Mouse (Mus musculus) MEL (cell line): Measurements from ENCODE around the gene Ttll6. TPM values are rescaled to one million over a fixed set of nuclear protein-coding genes. Genes with fewer than 3 reads are reported as not detected.

Source experiments
- DNase-seq: peaks from one replicate; pipeline ENCODE4 v3.0.0; 2011; ENCODE audit warnings: low read depth, low spot score
- H3K27ac ChIP-seq: 2 replicates; pipeline ENCODE4 v1.5.1; 2012; ENCODE audit warnings: low read depth, mild to moderate bottlenecking, control low read depth, low read length, moderate library complexity; ENCODE audit not compliant: control insufficient read depth
- H3K27me3 ChIP-seq, 2 experiments: fragments of 150-350 bp in 1 of 2; sonication (generic) in 1 of 2; 2 replicates each; pipeline ENCODE4 v1.6.1; 2012; ENCODE audit warnings: low read length in 2 of 2, mild to moderate bottlenecking in 2 of 2, improper control_type of control experiment in 1 of 2, moderate library complexity in 1 of 2; ENCODE audit not compliant: insufficient read depth in 2 of 2, control insufficient read depth in 1 of 2
- H3K36me3 ChIP-seq, 2 experiments: 2 replicates each; pipeline ENCODE4 v1.6.1; 2012 to 2014; ENCODE audit warnings: low read length in 2 of 2, improper control_type of control experiment in 1 of 2, inconsistent platforms in 1 of 2, mild to moderate bottlenecking in 1 of 2; ENCODE audit not compliant: insufficient read depth in 2 of 2, control insufficient read depth in 1 of 2
- H3K4me1 ChIP-seq, 2 experiments: fragments of 150-350 bp in 1 of 2; sonication (generic) in 1 of 2; 2 replicates each; pipeline ENCODE4 v1.6.1; 2012; ENCODE audit warnings: low read length in 2 of 2, improper control_type of control experiment in 1 of 2, mild to moderate bottlenecking in 1 of 2; ENCODE audit not compliant: insufficient read depth in 2 of 2, control insufficient read depth in 1 of 2
- H3K4me3 ChIP-seq, 2 experiments: fragments of 150-350 bp in 1 of 2; sonication (generic) in 1 of 2; 2 replicates each; pipeline ENCODE4 v1.5.1; 2012; ENCODE audit warnings: low read depth in 2 of 2, low read length in 2 of 2, mild to moderate bottlenecking in 2 of 2, moderate library complexity in 2 of 2, control low read depth in 1 of 2, improper control_type of control experiment in 1 of 2; ENCODE audit not compliant: control insufficient read depth in 1 of 2, insufficient read depth in 1 of 2
- H3K79me2 ChIP-seq: 2 replicates; pipeline ENCODE4 v1.6.1; 2012; ENCODE audit warnings: mild to moderate bottlenecking, low read length, moderate library complexity; ENCODE audit not compliant: control insufficient read depth, poor library complexity, insufficient read depth
- H3K9ac ChIP-seq: 2 replicates; pipeline ENCODE4 v1.6.1; 2012; ENCODE audit warnings: low read depth, mild to moderate bottlenecking, control low read depth, low read length, moderate library complexity; ENCODE audit not compliant: control insufficient read depth, poor library complexity, severe bottlenecking
- H3K9me3 ChIP-seq: fragments of 150-350 bp; sonication (generic); replicated peaks from 2 replicates; pipeline ENCODE4 v1.6.1; 2012; ENCODE audit warnings: mild to moderate bottlenecking, low read length, improper control_type of control experiment, moderate library complexity; ENCODE audit not compliant: insufficient read depth
- CHD2 ChIP-seq: IDR thresholded peaks from 2 replicates; pipeline ENCODE4 v1.6.1; 2011; ENCODE audit warnings: low read length, improper control_type of control experiment
- ELF1 ChIP-seq: IDR thresholded peaks from 2 replicates; pipeline ENCODE4 v1.6.1; 2014; ENCODE audit warnings: low read depth, mild to moderate bottlenecking, inconsistent platforms, low read length, improper control_type of control experiment, moderate library complexity
- ETS1 ChIP-seq: IDR thresholded peaks from 2 replicates; pipeline ENCODE4 v1.6.1; 2012; ENCODE audit warnings: low read depth, mild to moderate bottlenecking, inconsistent platforms, low read length, improper control_type of control experiment, moderate library complexity
- GATA1 ChIP-seq: IDR thresholded peaks from 2 replicates; pipeline ENCODE4 v1.6.1; 2011; ENCODE audit warnings: low read depth, low read length, improper control_type of control experiment
- JUND ChIP-seq: IDR thresholded peaks from 2 replicates; pipeline ENCODE4 v1.6.1; 2011; ENCODE audit warnings: low read depth, mild to moderate bottlenecking, improper control_type of control experiment, low read length
- KAT2A ChIP-seq: conservative IDR thresholded peaks from 2 replicates; pipeline ENCODE4 v1.6.1; 2012; ENCODE audit warnings: low read depth, low read length, improper control_type of control experiment, inconsistent platforms
- MAFK ChIP-seq: IDR thresholded peaks from 2 replicates; pipeline ENCODE4 v1.6.1; 2011; ENCODE audit warnings: low read depth, mild to moderate bottlenecking, low read length, improper control_type of control experiment, borderline replicate concordance
- MAX ChIP-seq: IDR thresholded peaks from 2 replicates; pipeline ENCODE4 v1.6.1; 2011; ENCODE audit warnings: low read length, improper control_type of control experiment
- MAZ ChIP-seq: IDR thresholded peaks from 2 replicates; pipeline ENCODE4 v1.6.1; 2012; ENCODE audit warnings: low read depth, mild to moderate bottlenecking, inconsistent platforms, low read length, improper control_type of control experiment
- MXI1 ChIP-seq: IDR thresholded peaks from 2 replicates; pipeline ENCODE4 v1.6.1; 2011; ENCODE audit warnings: mild to moderate bottlenecking, low read depth, low read length, improper control_type of control experiment
- RCOR1 ChIP-seq: IDR thresholded peaks from 2 replicates; pipeline ENCODE4 v1.6.1; 2012; ENCODE audit warnings: low read depth, mild to moderate bottlenecking, inconsistent platforms, low read length, improper control_type of control experiment
- SMC3 ChIP-seq: IDR thresholded peaks from 2 replicates; pipeline ENCODE4 v1.6.1; 2011; ENCODE audit warnings: low read depth, low read length, improper control_type of control experiment
- TAL1 ChIP-seq: IDR thresholded peaks from 2 replicates; pipeline ENCODE4 v1.6.1; 2012; ENCODE audit warnings: mild to moderate bottlenecking, inconsistent platforms, low read length, moderate library complexity, mixed read lengths
- TBP ChIP-seq: IDR thresholded peaks from 2 replicates; pipeline ENCODE4 v1.8.0; 2011; ENCODE audit warnings: low read depth, low read length, improper control_type of control experiment
- USF1 ChIP-seq: IDR thresholded peaks from 2 replicates; pipeline ENCODE4 v1.6.1; 2014; ENCODE audit warnings: low read depth, mild to moderate bottlenecking, inconsistent platforms, low read length, improper control_type of control experiment, moderate library complexity
- ZC3H11A ChIP-seq: IDR thresholded peaks from 2 replicates; pipeline ENCODE4 v1.6.1; 2012; ENCODE audit warnings: low read depth, mild to moderate bottlenecking, inconsistent platforms, low read length, improper control_type of control experiment
- ZKSCAN1 ChIP-seq: IDR thresholded peaks from 2 replicates; pipeline ENCODE4 v1.6.1; 2012; ENCODE audit warnings: low read depth, mild to moderate bottlenecking, inconsistent platforms, low read length, improper control_type of control experiment, moderate library complexity
- polyA plus RNA-seq, 2 experiments: library from polyadenylated mRNA; stranded (reverse) in 1 of 2; unstranded in 1 of 2; fragments of >175 nt in 1 of 2; fragments of >200 nt in 1 of 2; gene quantifications; 2 replicates each; pipeline versions ENCODE4 v1.2.1 to v1.2.4; 2012; ENCODE audit warnings: low replicate concordance in 2 of 2, low read depth in 1 of 2; ENCODE audit not compliant: insufficient read length in 2 of 2, insufficient read depth in 1 of 2, missing spikeins in 1 of 2
- total RNA-seq: library from RNA; depleted of rRNA; stranded (reverse); fragments of 300-350 nt; gene quantifications from 2 replicates; pipeline ENCODE4 v1.2.3, GENCODE M21; 2012

Ttll6 gene
- total and polyA plus RNA-seq, 3 experiments = 0.03 TPM; not detected in 2

- H3K36me3 ChIP-seq = no peaks in the 10 kb centered on the region
- no peak overlapping the region for H3K27ac ChIP-seq
- no peak for DNase-seq
- H3K27me3 ChIP-seq = peaks cover 0 to 2% of the 10 kb centered on the region in 2 experiments; a peak in 3 of 4 replicates
- no peak overlapping the region for H3K4me3 ChIP-seq
- H3K9ac ChIP-seq = no peak overlapping the region
- no peak for TF ChIP-seq SMC3
- TF ChIP-seq JUND = no peak
- TF ChIP-seq TAL1 = no peak
- TF ChIP-seq MAZ = no peak
- TF ChIP-seq ZC3H11A = no peak
- no peak for TF ChIP-seq KAT2A
- no peak for TF ChIP-seq MAFK
- TF ChIP-seq ZKSCAN1 = no peak
- peaks cover 0 to 9% of the 10 kb centered on the region in 2 experiments; a peak in 2 of 4 replicates for H3K4me1 ChIP-seq
- no peaks in the 10 kb centered on the region for H3K79me2 ChIP-seq
- no peaks in the 10 kb centered on the region for H3K9me3 ChIP-seq
These were observed 2.3 kb downstream of the Ttll6 start for GRCm38 (mm10) chr11:96135847-96136246.

- H3K27me3 ChIP-seq = peaks cover 2 to 3% of the 10 kb centered on the region in 2 experiments; a peak in 3 of 4 replicates
- H3K79me2 ChIP-seq = no peaks in the 10 kb centered on the region
- peaks cover 0 to 5% of the 10 kb centered on the region in 2 experiments; a peak in 2 of 4 replicates for H3K4me1 ChIP-seq
- no peaks in the 10 kb centered on the region for H3K9me3 ChIP-seq
- no peak overlapping the region for H3K4me3 ChIP-seq
- DNase-seq = peak; percentile 24
- H3K27ac ChIP-seq = no peak overlapping the region
- TF ChIP-seq USF1 (peak; percentile 86), MXI1 (no peak), TAL1 (no peak)
- H3K9ac ChIP-seq = no peak overlapping the region
- H3K36me3 ChIP-seq = no peaks in the 10 kb centered on the region
These were observed 7.2 kb downstream of the Ttll6 start for GRCm38 (mm10) chr11:96140726-96141175.

- no peaks in the 10 kb centered on the region for H3K9me3 ChIP-seq
- H3K27me3 ChIP-seq = peaks cover 10 to 14% of the 10 kb centered on the region in 2 experiments
- no peaks in the 10 kb centered on the region for H3K79me2 ChIP-seq
- DNase-seq = no peak
- peaks cover 0 to 5% of the 10 kb centered on the region in 2 experiments; a peak in 1 of 4 replicates for H3K4me1 ChIP-seq
- TF ChIP-seq SMC3 (no peak), ETS1 (no peak), TAL1 (no peak), RCOR1 (no peak), MAZ (no peak), CHD2 (no peak), TBP (no peak), ZKSCAN1 (no peak), MXI1 (no peak), MAX (no peak), GATA1 (no peak), ELF1 (no peak)
- H3K4me3 ChIP-seq = no peak overlapping the region
- no peak overlapping the region for H3K9ac ChIP-seq
- H3K36me3 ChIP-seq = no peaks in the 10 kb centered on the region
- no peak overlapping the region for H3K27ac ChIP-seq
These were observed 10.2 kb downstream of the Ttll6 start for GRCm38 (mm10) chr11:96143766-96144165.
